Mouse (Mus musculus): ENCODE data around the gene C530025M09Rik.

Gene C530025M09Rik

DNA sequence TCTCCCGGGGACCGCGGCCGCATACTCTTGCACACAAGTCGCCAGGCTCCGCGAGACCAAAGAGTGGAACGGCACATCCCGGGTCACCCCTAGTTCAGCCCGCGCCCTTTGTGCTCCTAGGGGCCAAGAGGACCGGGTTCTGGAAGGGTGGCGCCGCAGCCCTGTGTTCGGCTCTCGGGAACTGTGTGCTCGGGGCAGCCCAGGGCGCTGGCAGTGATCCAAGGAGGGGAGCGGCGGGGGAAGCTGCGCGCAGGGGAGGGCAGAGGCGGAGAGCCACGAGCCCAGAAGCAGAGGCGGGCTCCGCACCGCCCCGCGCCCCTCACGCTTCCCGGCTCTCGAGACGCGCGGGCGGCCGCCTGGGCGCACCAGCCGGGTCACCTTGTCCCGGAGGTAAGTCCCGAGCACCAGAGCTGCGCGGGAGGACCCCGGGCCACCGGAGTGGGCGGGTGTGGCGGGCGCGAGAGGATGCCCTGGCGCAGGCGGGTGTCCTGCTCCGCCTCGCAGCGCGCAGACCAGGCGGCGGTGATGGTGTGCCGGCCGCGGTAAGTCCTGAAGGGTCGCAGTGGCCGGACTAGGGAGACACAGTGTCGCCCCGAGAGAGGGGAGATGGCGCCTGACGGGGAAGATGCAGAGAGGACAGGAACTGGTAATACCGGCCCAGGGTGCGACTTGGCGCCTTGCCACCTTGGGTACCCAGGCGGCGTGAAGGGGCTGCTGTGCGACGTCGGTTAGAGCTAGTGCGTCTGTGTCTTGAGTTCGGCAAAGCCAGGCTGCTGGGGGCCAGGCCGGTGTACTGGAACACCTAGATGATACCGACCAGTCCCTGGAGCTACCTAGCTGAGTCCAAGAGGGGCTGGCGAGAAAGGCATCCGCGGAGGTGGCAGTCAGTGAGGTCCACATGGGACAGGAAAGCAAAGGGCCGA lies at the start of gene C530025M09Rik:
TSS of gene C530025M09Rik (minus strand) at position 678 of the 923 bp plus-strand sequence.
- DNase-seq (ENCODE audit: low spot score) = no peak

DNA sequence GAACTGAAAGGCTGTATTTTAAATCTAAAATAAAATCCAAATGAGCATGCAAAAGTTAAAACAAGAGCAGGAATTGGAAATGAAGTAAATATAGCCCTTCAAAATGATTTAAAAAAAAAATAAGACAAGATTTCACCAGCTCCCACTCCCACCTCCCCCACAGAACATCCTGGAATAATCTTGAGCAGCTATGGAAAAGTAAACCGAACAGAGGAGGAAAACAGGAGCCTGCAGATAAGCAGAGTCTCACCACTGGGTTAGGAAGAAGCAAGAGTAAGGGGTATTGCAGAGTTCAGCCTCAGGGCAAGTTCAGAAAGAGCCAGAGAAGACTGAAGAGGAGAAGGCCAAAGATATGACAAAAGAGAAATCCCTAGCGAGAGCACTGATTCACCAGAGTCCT lies 46.9 kb upstream of the C530025M09Rik start:
- no peak for DNase-seq (ENCODE audit: low spot score)

DNA sequence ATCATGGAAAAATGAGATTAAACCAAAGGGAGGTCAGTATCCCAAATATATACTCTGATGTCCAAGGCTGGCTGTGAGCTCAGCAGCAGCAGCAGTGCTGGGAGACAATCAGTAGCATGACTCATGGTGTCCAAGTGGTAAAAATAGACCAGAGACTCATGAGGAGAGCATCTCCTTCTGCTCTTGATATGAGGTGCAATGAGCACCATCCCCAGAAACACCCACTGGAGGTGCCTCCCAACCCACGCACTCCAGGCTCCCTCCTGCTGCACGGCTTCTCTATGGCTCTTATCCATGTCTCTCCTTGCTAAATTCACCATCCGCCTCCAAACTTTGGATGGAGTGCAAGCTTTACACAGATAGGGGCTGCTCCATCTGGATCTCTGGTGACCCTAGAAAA lies 42.3 kb upstream of the C530025M09Rik start:
- no peak for DNase-seq (ENCODE audit: low spot score)

DNA sequence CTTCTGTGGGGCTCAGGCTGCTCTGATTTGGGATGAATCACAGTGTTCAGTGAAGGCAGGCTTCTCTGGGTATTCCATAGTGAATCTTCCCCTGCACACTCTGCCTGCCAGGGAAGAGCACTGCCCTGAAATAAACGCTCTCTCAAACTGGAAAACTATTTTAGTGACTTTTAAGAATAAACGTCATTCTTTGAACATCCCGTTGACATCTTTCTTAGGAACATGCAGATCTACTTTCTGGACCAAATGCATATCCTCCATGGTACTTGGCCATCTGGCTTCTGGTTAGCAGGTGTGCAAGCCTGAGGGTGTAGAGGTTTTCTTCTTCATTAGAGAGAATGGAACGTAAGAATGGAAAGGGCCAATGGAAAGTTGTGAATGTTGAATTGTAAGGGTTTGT lies 41.5 kb upstream of the C530025M09Rik start:
- DNase-seq (ENCODE audit: low spot score) = no peak

DNA sequence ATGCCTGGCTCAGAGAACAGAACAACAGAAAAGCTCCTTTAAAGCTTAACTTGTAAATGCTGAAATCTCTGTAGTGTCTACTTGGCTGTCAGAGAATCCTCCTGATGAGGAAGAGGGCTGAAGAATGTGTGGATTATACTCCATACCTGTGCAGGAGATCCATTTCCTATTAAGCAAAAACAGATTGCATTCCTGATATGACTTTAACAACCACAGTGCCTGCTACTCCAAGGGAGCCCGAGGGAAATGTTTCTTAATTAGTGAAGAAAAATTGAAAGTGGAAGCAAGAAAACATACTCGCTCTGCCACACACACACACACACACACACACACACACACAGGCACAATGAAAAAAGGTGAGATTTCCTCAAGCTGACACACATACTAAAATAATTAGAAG lies 39.5 kb upstream of the C530025M09Rik start:
- DNase-seq (ENCODE audit: low spot score) = no peak

DNA sequence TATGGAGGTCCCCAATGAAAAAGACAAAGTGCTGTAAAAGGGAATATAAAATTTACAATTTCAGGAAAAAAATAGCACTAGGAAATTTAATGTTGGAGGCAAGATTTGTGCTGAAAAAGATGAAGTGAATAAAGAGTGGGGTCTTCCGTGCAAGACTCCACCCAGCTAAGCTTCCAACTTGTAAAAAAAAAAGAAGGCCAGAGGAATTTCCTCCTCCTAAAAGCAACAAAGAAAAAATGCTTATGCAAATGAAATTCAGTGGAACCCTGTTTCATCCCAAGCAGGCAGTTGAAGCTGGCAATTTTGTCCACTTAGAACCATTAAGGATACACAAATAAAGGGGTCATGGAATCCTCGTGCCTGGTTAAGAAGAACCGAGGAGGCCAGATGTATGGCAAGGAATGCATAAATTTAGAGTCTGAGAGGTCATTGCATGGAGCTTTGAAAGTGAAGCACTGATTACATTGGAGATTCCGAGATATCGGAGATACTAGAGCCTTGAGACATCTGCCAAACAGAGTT lies 35.0 kb upstream of the C530025M09Rik start:
- DNase-seq (ENCODE audit: low spot score) = no peak

DNA sequence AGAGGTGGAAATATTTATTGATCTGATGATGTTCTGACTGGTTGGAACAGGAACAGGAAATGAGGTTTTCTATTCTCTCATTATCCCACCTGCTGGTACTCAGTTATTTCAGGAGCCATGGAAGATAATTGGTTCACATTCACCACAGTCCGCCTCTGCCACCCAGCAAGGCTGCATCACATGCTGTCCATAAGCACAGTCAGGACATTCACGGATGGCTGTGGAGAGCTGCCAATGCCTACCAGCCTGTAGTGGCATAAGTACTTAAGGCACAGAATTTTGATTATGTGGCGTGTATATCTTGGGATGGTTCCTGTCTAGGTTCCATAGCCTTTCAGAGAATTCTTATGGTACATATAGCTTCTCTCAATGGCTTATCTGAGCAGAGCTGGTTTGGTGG lies 30.0 kb upstream of the C530025M09Rik start:
- DNase-seq (ENCODE audit: low spot score) = no peak

DNA sequence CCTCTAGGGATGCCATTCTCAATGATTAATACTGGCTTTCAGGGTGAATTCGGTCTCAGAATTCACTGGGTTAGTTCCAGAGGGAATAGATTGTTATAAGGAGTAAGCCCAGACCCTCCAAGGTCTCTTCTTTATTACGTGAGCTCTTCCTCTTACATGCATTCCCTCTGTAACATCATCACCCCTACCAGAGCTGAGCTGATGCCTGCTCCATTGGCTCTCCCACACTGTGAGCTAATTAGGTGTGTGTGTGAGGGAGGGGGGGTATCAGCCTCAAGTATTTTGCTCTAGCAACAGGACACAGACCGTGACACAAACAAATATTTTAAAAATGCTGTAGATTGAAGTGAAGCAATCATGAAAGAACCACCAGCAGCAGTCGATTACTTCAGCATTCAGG lies 17.8 kb upstream of the C530025M09Rik start:
- no peak for DNase-seq (ENCODE audit: low spot score)

DNA sequence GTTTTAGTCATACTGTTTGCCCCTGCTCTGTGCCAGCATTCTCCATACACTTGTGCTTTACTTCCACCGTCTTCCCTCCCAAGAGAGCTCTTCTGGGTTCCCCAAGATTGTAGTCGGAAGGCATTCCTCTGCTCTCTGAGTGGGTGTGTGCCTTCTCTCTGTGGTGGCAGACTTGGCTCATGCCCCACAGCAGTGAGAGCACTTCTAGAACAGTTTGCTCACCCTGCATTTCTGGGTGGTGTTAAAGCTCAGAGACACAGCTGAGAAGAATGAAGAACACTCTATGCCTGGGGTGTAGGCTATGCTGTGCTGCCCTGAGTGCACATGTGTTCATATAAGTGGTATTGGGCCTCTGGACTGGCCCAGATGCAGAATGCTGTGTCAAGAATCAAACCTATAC lies 13.6 kb upstream of the C530025M09Rik start:
- DNase-seq (ENCODE audit: low spot score) = no peak

DNA sequence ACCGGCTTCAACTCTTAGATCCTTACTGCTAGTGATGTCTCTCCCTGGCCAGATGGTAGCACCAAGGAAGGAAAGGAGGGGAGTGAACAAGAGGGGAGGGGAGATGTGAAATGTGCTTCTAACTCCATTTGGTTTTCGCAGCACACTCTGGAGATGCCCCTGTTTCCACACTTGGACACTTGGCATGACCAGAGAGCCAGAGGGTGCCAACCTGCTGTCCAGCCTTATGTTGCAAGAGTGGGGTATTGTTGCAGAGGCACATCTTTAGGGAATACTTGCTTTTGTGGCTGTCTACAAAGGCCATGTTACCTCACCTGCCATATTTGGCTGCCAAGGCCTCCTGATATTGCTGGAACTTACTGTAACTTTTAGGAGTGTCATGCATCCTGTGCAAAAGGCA lies 8.7 kb upstream of the C530025M09Rik start:
- no peak for DNase-seq (ENCODE audit: low spot score)

DNA sequence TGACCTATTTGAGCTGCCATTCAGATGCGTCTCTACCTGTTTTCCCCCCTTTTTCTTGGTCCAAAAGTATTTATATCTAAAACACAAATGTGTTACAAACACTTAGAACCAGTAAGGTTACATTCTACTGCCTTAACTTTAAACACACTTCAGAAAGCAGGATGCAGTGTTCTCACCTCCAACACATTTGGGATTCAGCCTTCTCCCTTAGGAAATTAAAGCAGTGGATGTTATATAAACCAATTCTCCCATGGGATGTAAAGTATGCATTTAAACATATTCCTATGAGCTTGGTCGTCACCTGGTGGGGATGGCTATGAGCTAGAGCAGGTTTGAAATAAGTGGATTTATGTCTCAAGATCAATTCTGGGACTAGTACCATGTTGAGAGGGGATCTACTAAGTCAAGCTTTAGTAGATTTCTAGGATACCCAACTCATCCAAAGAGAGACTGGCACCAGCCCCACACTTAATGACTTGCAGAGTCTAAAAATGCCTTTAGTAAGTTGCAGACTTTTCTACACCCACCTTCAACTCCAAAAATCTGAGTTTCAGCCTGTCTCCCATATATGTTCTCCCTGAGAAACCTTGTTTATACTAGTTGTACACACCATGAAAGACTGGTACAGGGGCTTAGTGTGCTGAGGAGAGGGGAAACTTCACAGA lies 5.6 kb upstream of the C530025M09Rik start:
- DNase-seq (ENCODE audit: low spot score) = no peak

DNA sequence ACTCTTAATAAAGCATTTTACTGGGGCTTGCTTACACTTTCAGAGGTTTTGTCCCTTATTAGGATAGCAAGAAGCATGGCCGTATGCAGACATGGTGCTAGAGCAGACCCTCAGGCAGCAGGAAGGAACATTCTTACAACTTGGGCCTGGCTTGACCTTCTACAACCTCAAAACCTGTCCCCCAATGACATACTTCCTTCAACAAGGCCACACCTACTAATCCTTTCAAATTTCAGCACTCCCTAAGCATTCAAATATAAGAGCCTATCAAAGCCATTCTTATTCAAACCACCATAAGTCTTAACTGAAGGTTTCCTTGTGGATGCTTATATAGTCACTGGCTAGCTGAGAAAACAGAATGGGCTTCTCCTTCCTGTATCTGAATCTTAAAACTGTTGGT lies 4.1 kb upstream of the C530025M09Rik start:
- DNase-seq (ENCODE audit: low spot score) = no peak

DNA sequence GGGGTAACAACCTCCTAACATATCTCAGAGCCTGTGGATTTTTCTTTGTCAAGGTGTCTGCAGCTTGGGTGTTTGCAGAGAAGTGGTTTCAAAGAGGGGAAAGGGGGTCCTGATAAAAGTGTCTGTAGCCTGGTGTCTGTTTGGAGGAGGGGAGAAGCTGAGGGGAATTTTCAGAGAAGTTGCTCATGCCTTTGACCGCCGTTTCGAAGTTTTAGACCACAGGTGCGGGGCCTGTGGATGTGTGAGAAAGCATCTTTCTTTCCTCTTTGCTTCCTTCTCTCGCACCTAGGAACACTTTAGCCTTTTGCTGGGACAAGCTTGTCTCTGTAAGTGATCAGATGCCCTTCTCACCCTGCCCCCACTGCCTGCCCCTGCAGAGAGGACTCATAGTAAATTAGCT lies 1.3 kb upstream of the C530025M09Rik start:
- no peak for DNase-seq (ENCODE audit: low spot score)

DNA sequence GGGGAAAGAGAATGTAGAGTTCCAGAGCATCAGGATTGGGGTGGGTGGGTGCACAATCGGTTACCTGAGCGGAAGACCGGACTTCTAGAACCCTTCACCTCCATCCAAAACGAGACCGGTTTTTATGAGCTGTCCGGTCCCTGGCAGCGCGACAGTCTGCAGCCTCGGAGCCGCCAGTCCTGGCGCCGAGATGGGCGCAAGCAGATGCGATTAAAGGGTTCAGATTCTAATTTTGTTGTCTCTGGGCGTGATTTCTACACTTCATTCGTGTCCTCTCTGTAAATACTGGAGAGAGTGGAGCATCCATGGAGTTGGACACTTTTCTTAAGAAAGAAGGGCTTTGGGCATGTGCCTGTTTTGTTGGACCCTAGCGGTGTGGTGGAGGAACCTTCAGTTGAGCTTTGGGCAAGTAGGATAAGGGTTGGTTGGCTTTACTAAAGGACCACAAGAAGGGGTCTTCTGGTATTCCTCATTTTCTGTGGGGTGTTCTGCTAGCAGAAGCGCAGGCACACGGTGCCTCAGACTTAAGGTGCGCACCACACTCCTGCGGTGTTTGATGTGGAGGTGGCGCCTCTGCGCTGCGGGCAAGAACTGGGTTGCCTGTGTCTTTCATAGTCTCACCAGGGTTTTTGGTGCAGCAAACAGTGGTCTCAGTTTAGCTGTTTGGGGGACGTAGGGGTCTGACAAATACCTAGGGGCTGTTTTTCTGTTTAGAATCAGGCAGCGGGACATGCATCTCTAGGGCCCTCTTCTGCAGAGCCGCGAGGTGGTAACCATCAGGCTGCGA lies 639 bp upstream of the C530025M09Rik start:
- DNase-seq (ENCODE audit: low spot score) = no peak

DNA sequence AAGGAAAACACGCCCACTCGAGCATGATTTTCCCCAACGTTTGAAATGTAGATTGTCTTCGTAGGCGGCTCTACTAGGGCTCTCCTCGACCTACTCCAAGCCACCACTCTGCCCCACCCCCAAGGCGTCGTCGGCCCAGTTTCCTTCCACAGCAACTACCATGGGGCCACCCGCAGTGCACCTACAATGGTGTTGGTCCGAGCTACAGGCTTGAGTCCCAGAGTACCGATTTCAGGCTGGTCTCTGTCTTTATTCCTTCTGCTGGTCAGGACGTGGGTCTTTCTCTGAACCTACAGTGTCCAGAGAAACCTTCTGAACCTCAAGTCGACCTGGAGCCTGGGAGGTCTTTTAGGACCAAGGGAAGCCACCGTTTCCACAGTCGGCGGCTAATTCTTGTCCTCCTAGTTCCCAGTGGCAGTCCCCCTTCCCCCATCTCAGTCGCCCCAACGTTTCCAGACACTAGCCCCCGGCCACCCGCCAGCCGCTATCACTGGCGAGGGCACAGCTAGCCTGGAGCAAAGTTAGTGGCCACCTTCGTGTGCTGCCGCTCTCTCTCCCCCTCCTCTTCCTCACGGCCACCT lies 968 bp downstream of the C530025M09Rik start:
- no peak for DNase-seq (ENCODE audit: low spot score)

DNA sequence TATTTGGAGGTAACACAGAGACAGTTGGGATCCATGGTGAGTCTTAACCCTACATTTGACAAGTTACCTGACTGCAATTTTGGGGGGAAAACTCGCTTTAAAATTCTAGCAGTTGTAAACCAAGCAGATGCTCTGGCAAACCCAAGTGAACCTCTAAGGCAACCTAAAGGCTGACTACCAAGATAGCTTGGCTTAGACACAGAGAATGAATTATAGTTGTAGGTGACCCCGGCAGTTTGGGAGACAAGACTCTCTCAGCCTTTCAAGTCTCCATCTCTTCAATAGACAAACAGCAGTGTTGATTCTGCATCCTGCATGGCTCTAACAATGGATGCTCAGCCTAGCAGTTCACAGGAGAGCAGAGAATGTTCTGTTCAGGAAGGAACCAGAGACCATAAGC lies 2.1 kb downstream of the C530025M09Rik start, which contains the start of gene Syndig1:
TSS of gene Syndig1 (plus strand) at position 301 of the 400 bp plus-strand sequence.
- DNase-seq (ENCODE audit: low spot score) = no peak

DNA sequence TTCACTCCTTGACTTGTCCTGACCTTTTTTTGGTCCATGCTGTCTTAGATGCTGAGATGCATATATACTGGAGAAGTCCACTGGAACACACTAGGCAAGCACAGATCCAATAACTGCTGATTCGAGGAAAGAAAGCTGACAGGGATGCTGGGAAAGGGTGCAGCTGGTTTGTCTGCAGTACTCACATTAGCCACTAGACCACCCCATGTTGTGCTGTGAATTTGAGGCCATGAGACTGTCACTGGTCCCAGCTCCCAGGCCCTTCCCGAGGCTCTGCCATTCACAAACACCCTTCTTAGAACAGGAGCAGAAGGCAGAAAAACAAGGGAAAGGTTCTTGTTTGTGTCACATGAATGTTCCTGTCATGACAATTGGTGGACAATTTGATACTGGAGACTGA lies 10.8 kb downstream of the C530025M09Rik start:
- DNase-seq (ENCODE audit: low spot score) = no peak

DNA sequence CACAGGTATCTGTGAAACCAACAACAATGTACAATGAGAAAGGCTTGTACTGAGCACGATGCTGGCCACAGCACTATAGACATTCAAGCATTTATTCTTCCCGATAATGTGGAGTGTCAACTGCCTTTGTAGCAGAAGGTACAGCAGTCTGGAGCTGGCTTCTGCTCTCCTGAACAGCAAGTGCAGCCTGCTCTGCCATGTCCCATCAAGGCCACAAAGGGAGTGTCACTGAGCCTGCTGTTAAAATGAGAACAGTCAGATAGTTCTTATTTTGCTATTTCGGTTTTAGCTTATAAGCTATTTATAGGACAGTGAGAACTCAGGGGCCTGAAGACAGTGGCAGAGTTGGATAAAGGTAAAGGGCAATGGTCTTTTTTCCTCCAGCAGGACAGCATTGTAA lies 11.3 kb downstream of the C530025M09Rik start:
- no peak for DNase-seq (ENCODE audit: low spot score)

DNA sequence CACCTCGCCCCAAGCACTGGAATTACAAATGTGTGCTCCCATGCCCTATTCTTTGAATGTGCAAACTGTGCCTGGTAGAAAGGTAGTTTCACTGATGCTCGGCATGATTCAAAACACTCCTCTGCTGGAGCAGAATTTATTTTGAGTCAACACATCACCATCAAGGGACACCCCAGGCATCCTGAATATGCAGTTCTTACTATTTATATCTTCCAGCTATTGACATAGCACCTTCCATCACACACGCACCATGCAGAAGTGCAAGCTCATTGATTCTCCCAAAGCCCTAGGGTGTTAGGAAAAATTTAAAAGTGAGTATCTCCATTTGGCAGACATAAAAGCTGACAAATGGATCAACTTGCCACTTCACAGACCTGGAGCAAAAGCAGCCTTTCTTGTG lies 12.6 kb downstream of the C530025M09Rik start:
- DNase-seq (ENCODE audit: low spot score) = no peak

DNA sequence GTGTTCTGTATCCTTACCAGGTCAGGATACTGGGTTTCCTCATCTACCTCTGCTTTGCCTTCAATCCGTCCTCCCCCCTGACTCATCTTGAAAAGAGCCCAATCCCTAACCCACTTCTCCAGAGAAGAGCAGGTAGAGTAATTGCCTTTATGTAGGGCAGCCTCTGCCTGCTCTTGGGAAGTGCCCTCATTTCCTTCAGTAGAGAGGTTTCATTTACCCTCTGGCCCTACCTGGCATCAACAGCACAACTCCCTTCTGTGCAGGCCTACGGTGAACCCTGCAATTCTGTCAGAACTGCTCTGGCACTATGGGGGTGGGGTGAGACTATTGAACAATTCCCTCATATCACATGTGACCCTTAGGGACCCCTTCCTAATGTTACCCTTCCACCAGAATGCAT lies 18.1 kb downstream of the C530025M09Rik start:
- no peak for DNase-seq (ENCODE audit: low spot score)

DNA sequence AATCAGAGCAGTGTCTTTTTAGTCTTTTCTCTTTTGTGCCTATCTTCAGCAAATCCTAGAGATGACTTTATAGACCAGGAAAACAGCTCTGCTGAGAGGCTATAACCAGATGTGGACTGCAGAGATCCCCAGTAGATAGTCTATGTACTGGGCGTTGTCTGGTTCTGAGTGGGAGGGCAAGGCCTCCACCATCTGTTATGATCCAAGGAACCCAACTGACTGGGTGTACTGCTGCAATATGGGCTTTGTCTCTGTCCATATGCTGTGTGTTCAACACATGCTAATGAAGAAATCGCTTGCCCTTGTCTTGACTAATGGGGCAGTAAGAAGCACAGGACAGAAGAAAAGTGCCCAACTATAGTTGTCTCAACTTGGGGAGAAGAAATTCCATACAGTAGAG lies 25.8 kb downstream of the C530025M09Rik start:
- no peak for DNase-seq (ENCODE audit: low spot score)

DNA sequence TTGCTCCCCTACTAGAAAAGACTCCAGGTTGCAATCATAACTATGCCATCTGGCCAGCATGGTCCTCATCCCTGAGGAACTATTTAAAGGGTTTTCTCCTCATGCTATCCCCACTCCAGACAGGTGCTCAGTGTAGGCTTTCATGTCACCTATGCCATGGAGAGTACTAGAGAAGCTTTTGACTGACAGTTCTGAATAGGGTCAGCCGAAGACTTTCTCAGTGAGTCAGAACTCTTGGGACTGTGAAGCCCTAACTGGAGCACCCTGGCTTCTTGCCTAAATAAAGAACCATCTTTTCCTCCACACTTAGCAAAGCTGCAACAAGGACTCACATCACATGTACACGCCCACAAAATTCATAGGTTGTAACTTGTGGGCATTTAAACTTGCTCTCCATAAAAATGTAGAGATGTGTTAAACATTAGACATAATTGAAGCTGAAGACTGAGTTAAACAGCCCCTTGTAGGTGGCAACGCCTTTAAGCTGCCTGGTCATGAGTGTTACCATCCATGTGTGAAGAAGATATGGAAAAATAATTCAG lies 26.3 kb downstream of the C530025M09Rik start:
- no peak for DNase-seq (ENCODE audit: low spot score)
